Mouse (Mus musculus): Measurements from ENCODE around the gene Itga6.

GRCm38 (mm10) chr2:71748451-71748850 lies 3.0 kb downstream of the Itga6 start:
- TF ChIP-seq CTCF (IDR thresholded peaks at IDR 0.05; ENCODE audit: borderline replicate concordance, insufficient read depth, low read length) (no peak), POLR2A (IDR thresholded peaks at IDR 0.05; ENCODE audit: low read depth, low read length) (no peak)
